Mouse (Mus musculus) limb, embryonic 12.5 days (tissue): Measurements from ENCODE around the gene Gja1. TPM values are rescaled to one million over a fixed set of nuclear protein-coding genes. Genes with fewer than 3 reads are reported as not detected.

ENCODE experiments used
- polyA plus RNA-seq: library from polyadenylated mRNA; unstranded; fragments of >200 nt; fragmentation: Nextera tagmentation; extraction: Ambion mirVana; gene quantifications from 2 replicates; pipeline ENCODE4 v1.2.1, GENCODE M21; 2016

Gja1 gene
- polyA plus RNA-seq, 1 experiment from 2014 or later, result 257 TPM

Other genes with a start within 250 kb of the Gja1 start
- gene Tbc1d32, start 148.6 kb upstream of the Gja1 start, polyA plus RNA-seq, result 4.3 and 5.3 TPM in 2 replicates